Mouse (Mus musculus) heart, adult 8-10 months (tissue): ENCODE data around the gene Ccdc155. TPM values are rescaled to one million over a fixed set of nuclear protein-coding genes. Genes with fewer than 3 reads are reported as not detected.

ENCODE experiments used
- DNase-seq: peaks from one replicate; pipeline ENCODE4 v3.0.0; 2022; ENCODE audit warnings: low spot score
- total RNA-seq, 4 experiments: library from RNA; stranded (reverse); gene quantifications; 2 replicates each; pipeline ENCODE4 v1.2.4; 2022

Gene Ccdc155
- total RNA-seq, result not detected

DNA sequence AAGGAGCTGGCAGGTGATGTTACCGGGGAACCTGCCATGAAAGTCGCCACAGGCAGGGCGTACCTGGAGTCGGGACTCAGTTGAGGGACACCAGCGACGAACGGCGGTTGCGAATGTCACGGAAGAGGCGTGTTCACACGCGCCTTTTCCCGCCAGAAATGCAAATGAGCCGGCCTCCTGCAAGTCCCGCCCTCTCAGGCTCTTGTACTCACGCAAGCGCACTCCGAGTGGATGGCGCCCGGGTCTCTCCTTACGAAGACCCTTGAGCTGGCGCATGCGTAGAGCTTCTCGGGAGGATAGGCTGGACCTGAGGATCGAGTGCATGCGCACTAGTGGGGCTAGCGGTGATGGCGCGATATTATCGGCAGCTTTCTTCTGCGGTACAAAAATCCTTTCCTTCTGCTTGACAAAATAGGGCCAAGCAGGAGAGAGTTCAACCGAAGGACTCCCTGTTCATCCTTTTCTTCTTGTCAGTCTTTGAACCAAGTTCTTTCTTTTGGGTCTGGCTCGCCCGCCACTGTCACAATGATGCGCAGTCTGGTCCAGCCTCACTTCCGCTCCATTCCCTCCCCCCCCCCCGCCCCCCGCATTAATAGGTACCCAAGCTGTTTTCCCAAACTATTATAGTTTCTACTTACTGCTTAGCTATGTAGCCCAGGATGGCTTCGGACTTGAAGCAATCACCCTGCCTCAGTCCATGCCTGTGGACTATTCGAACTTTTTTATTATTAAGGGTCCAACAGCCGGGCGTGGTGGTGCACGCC is at the start of gene Ccdc155:
TSS of gene Ccdc155 (minus strand) at position 513 of the 764 bp plus-strand sequence.
- DNase-seq, result peak; percentile 85

DNA sequence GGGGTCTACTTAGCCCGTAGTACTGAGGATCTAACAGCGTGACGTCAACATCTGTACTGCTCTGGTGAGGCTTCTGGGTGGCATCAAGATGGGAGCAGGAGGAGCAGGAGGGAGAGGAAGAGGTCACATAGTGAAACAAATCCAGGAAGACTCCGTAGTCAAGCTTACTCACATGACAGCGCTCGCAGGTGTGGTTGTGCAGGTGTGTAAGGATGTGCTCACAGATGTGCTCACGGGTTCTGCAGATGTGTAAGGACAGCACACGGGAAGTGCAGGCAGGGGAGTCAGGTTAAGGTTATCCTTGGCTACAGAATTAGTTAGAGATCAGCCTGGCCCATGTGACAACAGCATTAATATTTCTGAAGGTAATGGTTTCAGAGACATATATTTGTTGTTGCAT is 49.1 kb upstream of the Ccdc155 start:
- DNase-seq, result no peak

DNA sequence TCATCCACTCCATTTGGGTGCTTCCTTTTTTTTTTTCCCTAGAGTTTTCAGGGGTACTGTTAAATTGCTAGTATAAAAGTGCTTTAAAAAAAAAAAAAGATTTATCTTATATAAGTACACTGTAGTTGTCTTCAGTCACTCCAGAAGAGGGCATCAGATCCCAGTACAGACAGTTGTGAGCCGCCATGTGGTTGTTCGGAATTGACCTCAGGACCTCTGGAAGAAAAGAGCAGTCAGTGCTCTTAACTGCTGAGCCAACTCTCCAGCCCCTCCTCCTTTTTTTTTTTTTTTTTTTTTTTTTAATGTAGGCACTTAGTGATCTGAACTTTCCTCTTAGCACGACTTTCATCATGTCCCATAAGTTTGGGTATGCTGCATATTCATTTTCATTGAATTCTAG is 43.0 kb upstream of the Ccdc155 start:
- DNase-seq, result no peak

DNA sequence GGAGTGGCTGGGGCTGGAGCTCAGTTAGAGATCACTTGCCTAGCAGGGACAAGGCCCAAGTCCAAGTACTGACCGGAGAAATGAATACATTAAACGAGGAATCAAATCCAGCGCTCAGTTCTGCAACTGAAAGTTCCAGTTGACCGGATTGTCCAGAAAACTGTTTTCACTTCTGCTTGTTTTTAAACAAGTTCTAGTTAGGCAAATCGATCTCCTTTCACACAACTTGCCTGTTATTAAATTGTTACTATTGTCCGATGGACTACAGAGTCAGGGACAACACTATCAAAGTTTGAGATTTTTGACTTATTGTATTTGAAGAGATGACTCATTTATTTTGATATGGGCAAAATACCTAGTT is 36.7 kb upstream of the Ccdc155 start:
- no peak for DNase-seq

DNA sequence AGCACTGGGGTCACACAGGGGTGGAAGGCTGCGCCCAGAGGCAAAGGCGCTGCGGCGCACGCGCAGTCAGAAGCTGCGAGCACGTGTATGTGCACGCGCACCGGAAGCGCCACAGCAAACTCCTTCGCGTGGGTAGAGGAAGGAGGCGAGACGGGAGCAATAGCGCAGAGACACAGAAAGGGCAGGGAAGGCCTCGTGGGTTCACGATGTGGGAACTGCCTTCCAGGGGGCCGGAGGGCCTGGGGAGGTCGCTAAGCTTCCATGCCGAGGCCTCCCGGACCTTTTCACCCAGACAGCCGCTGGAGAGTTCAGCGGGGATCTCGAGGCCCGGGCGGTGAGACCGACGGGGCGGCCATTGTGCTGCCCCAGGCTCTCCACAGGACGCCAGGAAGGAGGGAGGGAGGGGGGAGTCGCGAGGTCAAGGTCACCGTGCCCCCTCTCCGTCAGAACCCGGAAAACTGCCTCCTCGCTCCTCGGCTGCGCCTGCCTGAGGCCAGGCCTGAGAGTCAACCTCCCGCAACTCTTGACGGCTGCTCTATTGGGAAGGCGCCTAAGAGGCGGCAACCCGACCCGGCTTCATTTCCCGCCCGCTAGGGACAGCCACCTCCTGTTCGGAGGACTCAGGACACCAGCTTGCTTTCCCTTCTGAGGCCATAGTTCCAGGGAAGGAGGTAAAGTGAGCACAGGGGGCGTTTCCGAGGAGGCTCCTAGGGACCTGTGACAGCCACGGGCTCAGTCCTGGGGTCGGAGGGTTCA is 36.1 kb upstream of the Ccdc155 start, which contains the start of gene Slc6a16:
TSS of gene Slc6a16 (plus strand) at position 453 of the 756 bp plus-strand sequence.
- no peak for DNase-seq

DNA sequence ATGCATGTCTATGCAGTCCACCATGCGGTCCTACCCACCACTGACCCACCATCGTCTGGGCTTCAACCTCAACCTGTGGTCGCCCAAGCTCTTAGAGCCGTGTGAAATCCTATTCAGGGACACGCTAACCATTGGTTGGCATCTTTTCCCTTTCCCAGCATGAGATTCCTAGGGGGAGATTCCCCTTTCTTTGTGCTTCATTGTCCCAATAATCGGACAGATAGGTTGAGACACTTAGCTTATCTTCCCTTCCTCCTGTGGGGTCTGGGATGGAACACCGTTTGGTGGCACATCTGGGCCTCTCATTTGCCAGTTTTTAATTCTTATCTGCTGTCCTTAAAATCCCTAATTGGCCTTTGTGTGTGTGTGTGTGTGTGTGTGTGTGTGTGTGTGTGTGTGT is 35.4 kb upstream of the Ccdc155 start:
- no peak for DNase-seq

DNA sequence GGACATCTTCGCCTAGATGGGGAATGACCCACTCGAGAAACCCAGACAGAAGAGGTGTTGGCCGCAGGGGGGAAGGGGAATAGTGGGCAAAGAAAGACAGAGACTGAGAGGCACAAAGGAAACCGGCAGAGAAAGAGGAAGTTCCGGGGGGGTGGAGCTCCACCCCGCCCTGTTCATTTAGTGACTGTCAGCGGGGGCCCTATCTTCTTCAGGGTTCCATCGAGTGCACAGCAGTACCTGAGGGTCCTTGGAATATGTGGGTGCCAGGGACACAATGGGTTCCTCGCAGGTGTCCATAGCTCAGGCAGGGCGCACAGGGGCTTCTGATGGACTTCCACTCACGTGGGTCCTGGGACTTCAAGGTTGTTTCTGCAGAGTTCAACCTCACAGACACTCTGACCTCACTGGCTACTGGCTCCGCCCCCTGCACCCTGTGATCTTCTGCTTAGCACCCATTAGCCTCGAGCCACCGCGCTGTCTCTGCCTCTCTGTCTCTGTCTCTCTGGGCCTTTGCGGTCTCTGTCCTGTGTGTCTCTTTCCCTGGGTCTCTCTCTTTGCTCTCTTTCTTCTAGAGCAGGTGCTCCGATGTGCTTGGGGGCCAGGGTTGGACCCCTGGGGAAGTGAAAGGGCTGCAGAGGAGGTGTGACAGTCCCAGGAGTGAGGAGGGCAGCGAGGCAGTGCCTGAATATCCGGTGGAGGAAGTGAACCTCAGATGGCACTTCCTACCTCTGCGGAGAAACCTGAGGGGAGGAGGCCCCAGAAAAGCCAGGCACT is 34.2 kb upstream of the Ccdc155 start, which contains the start of gene Cd37:
TSS of gene Cd37 (minus strand) at position 393 of the 774 bp plus-strand sequence.
- no peak for DNase-seq

DNA sequence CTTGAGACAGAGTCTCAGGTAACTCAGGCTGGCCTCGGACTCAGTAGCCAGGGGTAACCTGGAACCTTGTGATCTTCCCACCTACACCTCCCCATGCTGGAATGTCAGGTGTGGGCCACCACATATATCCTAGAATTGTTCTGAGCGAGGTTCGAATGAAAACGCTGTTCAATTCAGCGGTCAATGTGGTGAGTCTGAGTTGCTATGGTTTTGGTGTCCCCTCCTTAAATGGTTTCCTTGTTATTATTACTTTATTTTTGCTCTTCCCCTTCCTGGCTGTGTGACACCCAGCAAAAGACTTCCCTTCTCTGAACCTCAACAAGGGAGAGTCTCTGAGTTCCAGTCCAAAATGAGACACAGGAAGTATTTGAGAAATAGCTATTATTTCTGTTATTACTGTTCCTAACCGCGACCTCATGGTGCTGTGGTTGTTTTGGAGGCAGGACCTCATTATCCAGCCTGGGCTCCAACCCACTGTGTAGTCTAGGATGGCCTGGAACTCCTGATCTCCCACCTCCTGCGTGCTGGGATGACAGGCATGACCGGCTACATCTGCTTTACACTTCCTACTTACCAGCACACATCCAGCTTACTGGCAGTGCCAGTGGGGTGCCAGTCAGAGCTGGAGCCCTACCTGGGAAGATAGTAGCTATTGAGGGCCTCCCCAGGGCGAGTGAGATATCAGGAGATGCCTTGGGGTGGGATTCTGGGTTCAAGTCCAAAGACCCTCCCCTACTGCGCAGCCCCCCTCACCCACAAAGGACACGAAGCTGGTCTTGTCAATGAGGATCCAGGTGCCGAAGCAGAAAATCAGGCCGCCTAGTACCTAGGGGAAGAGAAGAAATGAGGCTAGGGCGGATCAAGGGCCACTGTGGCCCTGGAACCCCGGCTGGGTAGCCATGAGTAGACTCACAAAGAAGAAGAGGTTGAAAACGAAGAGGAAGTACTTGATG is 33.3 kb upstream of the Ccdc155 start:
- DNase-seq, result no peak

DNA sequence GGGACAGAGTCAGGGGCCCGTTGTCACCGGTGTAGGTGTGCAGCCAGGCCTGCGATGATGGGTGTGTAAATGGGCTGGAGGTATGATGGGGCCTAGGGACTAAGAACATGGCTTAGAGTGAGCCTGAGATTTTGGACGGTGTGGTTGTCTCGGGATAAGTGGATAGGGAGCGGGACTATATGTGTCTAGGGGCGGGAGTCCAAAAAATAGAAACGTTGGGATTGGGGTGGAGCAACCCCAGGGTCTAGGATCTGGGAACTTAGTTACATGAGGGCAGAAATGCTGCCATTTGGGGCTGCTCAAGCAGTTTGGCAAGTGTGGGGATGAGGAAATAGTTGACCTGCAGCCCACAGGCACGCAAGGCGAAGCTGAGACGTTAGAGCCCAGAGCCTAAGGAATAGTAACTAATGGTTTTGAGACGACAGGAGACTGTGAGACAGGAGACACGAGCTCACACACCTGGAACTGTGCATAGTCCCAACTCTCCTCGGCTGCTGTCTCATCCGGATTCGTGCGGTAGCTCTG is 31.0 kb upstream of the Ccdc155 start:
- DNase-seq, result no peak

DNA sequence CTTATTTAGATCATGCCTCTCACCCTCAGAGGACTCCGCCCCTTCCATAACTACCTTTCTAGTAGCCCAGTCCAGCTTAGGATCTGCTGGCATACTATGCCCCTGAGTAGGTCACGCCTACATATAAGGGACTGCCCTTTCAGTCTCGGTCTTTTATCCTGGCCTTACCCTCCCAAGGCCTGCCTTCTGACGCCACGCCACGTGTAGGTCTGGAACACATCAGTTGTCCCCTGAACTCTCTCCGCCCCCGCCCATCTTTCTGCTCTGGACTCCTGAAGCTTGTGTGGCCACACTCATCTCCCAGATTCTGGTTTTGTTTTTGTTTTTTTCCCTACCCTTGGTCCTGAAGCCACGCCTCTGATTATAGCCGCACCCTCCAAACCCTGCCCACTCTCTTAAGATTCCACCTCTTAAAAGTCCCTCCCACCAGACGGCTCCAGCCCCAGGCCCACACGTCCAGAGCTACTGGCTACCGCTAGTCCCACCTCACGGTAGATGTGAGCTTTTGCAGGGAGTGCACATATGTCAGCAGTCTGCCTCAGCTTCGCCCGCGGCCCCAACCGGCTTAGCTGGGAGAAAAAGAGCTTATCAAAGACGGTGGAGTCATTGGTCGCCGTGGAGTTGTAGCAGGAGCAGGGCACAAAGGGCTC is 30.4 kb upstream of the Ccdc155 start:
- DNase-seq, result no peak

DNA sequence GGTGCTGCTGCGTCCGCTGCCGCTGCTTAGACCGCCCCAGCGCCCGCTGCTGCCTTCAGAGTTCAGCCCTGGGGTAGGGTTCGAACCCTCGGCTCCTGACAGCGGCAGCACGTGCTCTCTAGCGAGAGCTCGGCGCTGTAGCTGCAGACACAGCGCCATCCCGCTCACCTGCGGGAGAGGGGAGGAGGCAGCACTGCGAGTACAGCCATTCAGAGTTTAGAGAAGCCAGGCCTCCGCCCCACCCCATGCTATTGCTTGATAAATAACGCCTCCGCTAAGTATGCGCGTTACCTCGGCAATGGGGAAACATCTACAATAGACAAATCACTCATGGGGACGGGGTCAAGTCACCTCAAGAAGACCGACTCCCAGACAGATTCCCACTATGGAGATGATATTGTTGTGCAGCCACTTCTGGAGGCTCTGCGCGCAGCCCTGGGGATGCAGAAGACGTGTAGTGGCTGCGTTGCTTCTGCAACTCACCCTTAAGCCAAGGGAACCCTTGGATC is 29.7 kb upstream of the Ccdc155 start:
- no peak for DNase-seq

DNA sequence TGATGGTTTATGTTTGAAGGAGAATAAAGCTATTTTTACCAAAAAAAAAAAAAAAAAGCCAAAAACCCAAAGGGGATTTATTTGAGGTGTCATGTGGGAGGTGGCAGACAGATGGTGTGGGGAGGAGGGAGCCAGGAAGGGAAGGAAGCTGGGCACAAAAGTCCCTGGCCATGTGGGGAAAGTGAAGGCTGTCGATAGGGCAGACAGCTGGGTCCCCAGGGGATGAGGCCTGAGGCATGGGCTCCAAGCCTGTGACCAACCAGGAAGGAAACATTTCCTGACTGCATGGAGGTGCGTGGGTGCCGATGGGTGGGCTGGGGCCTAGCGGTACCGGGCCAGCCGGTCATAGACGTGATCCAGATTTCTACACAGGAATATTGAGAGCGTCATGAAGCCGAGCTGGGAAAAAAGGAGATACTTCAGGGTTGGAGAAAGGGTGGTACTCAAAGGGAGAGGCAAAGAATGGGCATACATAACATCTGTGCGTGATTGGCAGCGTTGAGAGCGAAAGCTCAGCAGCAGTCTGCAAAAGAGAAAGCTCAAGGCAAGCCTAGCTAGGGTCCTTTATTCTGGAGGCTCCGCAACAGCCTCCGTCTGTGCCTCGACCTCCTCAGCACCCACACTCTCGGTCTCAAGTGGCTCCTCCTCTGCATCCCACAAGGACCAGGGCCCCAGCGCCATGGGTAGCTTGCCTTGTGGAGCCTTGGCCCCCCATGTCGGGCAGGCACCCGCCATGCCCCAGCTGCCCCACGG is 29.1 kb upstream of the Ccdc155 start:
- no peak for DNase-seq

DNA sequence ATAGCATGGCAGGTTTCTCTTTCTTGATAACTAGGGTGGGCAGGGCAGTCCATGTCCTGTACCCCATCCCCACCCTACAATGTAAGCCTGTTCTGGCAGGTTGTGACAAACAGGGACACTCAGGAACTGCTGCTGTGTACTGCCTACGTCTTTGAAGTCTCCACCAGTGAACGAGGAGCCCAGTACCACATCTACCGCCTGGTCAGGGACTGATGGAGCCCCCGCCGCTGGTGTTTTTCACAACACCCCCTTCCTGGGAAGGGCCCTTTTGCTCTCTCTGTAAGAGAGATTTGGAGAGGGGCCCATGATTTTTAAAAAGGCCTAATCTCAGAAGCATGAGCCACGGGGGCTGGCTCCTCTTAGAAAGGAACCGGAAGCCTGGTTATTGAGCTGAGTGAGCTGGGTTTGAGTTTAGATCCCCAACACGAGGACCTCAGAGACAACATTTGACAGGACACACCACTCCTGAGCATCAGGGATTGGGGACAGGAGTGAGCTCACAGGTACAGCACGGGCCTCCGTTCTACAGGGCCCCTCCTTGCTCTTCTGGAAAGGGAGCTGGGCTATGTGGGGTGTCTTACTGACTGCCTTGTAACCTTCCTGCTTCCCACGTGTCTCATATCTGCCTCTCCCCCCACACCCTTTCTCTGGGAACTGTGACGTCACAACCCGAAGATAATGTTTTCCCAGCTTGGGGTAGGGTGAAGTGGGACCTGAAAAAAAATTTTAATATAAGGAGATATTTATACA is 28.2 kb upstream of the Ccdc155 start:
- no peak for DNase-seq

DNA sequence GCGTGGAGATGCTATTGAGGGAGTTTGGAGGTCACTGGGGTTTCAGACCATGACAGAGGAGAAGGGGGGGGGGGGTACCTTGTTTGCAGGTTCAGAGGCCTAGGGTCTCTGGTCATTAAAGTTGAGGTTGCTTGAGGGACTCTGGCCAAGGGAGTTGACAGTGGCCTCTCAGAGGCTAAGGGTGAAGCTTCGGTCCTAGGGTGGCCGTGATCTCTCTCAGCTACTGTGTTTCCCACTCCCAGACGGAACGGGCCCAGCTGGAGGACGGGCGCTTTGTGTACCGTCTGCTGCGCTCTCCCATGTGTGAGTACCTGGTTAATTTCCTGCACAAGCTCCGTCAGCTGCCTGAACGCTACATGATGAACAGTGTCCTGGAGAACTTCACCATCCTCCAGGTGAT is 27.2 kb upstream of the Ccdc155 start:
- no peak for DNase-seq

DNA sequence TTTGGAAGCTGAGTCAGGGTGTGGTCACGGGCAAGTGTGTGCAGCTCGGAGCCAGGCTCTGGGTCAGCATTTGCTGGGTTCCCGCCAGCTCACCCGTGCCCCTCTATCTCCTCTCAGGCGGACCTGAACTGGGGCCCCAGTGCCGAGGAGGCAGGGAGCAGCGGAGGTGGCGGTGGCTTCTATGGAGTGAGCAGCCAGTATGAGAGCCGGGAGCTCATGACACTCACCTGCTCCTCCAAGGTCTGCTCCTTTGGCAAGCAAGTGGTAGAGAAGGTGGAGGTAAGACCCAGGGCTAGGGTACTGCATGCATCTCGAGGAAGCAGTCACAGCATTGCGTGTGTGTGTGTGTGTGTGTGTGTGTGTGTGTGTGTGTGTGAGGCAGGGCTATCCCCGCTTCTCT is 26.5 kb upstream of the Ccdc155 start:
- DNase-seq, result no peak

DNA sequence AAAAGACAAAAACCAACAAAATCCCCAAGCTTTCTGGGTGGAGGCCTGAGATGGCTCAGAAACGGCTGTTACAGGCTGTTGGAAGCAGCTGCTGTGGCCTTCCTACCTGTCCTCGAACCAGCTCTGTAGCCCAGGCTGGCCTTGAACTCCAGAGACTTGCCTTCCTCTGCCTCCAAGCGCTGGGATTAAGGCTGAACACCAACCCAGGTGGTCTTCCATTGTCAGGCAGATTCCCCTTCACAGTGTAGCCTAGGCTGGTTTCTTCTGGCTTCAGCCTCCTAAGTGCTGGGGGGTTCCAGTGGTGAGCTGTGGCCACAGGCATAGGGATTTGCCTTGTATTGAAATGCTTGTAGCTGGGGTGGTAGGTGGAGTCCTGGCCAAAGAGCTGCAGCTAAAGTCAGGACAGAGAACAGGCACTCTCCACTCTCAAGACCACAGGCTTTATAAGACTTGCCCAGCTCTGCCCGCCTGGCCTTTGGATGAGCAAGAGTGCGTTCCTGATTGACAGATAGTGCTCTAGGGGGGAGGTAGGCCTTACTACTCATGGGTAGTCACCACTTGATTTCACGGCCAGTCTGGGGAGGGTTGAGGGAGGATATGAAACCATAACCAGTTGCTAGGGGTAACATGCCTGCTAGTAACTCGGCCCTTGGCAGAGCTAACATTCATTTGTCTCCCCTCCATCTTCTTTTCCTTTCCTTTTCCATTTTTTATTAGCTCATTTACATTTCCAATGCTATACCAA is 24.9 kb upstream of the Ccdc155 start:
- no peak for DNase-seq

DNA sequence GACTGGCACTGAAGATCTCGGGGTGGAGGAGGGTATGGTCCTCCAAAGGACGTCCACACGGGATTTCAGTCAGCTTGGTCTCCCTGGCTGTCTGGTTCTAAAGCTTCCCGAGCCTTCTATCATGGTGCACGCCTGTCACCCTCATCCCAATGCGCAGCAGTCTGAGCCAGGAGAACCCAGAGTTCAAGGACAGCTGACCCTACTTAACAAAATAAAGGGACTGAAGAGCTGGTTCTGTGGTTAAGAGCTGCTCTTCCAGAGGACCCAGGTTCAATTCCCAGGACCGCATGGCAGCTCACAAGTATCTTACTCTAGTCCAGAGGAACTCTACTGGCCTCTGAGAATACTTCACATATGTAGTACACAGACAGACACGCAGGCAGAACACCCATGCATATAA is 24.4 kb upstream of the Ccdc155 start:
- no peak for DNase-seq

DNA sequence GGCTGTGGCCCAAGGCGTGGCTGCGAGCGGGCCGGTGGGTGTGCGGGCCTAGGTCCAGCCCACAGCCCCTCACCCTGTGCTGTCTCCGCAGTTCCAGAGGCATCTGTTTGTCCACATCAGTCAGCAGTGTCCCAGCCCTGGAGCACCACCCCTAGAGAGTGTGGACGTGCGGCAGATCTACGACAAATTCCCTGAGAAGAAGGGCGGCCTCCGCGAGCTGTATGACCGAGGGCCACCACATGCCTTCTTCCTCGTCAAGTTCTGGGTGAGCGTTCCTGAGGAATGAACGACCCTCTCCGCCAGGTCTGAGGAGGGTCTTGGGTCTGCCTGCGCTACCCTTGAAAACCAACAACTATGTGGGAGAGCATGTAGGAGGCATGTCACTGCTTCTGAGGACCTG is 23.9 kb upstream of the Ccdc155 start:
- no peak for DNase-seq
